ENCODE assay signal across 19 mouse cellular contexts in genomic region chr12:82446609-82447024, GRCm38 (mm10).
"Had no signal": no experiment of that assay in that cellular context is flagged by ENCODE, and none has a peak within 500 bp of the region (broad histone marks: within the 10 kb centered on the region; RNA-seq: fewer than 3 reads in every experiment).

No protein-coding gene starts in this region.

- H3K27me3 ChIP-seq: liver, embryonic 15.5 days; lung, embryonic 15.5 days; midbrain, embryonic 12.5 days; neural tube, embryonic 13.5 days; neural tube, embryonic 15.5 days had no signal

- ATAC-seq: liver, postnatal 0 days; midbrain, embryonic 16.5 days had no signal

- H3K4me3 ChIP-seq: liver, embryonic 15.5 days; lung, embryonic 15.5 days; midbrain, embryonic 10.5 days; midbrain, embryonic 12.5 days; myocyte; neural tube, embryonic 13.5 days; neural tube, embryonic 15.5 days had no signal

- DNase-seq: liver, postnatal 0 days; lung, adult 2 months; lung, postnatal 10 days; midbrain, embryonic 14.5 days; retina, postnatal 1 day; right cerebral cortex, adult 18-20 months; right cerebral cortex, postnatal 25 days; right cerebral cortex, postnatal 4 days; thymus, adult 18-20 months; thymus, postnatal 14 days; thymus, postnatal 36 days had no signal

- H3K36me3 ChIP-seq: liver, embryonic 15.5 days had no signal

- H3K4me2 ChIP-seq: liver, embryonic 15.5 days; lung, embryonic 15.5 days; midbrain, embryonic 12.5 days; neural tube, embryonic 13.5 days; neural tube, embryonic 15.5 days had no signal

- H3K4me1 ChIP-seq: lung, embryonic 15.5 days; midbrain, embryonic 10.5 days; midbrain, embryonic 12.5 days; neural tube, embryonic 13.5 days; neural tube, embryonic 15.5 days had no signal

- H3K9ac ChIP-seq: liver, embryonic 15.5 days; liver, postnatal 0 days; lung, embryonic 15.5 days; midbrain, embryonic 12.5 days; neural tube, embryonic 13.5 days; neural tube, embryonic 15.5 days had no signal

- H3K9me3 ChIP-seq: liver, embryonic 15.5 days; lung, embryonic 15.5 days; midbrain, embryonic 10.5 days; midbrain, embryonic 12.5 days; neural tube, embryonic 13.5 days; neural tube, embryonic 15.5 days had no signal

- H3K27ac ChIP-seq: liver, embryonic 15.5 days; lung, embryonic 15.5 days; midbrain, embryonic 10.5 days; midbrain, embryonic 12.5 days; neural tube, embryonic 13.5 days; neural tube, embryonic 15.5 days had no signal
